Mouse (Mus musculus) lung, adult 2 months (tissue): ENCODE results near the gene Spef2.
"Not testable (repeated sequence)": the region's sequence is repeated elsewhere in the genome, so short reads cannot be mapped to it uniquely, and the experiment has no call there.

Experiments used
- CTCF ChIP-seq: fragments of 200-500 bp; IDR thresholded peaks from 2 replicates; pipeline ENCODE4 v1.5.1; 2011; ENCODE audit warnings: mild to moderate bottlenecking, low read length, control low read depth; ENCODE audit not compliant: insufficient read depth
- POLR2A ChIP-seq: fragments of 200-500 bp; IDR thresholded peaks from 2 replicates; pipeline ENCODE4 v1.6.1; 2011; ENCODE audit warnings: low read depth, mild to moderate bottlenecking, control low read depth, low read length, borderline replicate concordance; ENCODE audit errors: extremely low read depth

DNA sequence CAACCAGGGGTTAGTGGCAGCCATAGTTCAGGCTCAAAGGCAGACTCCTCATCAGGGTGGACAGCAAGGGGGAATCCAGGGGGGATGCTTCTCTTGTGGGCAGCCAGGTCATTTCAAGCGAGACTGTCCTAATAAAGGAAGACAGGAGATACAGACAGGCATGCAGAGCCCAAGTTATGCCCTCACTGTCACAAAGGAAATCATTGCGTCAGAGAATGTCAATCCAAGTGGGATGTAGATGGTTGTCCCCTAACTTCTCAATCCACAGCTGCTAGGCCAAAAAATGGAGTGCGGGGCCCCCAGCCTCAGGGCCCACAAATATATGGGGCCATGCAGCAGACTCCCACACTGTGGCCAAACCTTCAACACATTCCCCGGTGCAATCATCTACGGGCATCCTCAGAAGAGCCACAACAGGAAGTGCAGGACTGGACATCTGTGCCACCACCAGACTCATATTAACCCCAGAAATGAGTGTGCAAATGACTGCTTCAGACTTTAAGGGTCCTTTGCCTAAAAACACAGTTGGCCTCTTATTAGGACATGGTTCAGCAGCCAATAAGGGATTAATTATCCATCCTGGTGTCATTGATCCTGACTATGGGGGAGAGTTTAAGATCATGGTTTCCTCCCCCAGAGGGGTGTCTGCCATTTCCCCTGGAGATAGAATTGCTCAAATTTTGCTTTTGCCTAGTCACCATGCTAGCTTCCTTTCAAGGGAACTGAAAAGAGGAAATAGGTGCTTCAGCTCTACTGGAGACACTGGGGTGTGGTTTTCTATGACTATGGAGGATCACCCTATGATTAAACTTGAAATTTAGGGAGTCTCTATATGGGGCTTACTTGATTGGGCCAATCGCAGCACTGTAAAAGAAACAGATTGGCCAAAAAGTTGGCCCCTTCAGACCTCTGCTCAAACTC is 25.8 kb upstream of the Spef2 start:
- TF ChIP-seq CTCF, POLR2A: not testable (repeated sequence)
